Mouse (Mus musculus) G1E (cell line): ENCODE data around the gene Cysrt1.

Experiments used
- CTCF ChIP-seq: IDR thresholded peaks from 2 replicates; pipeline ENCODE4 v1.5.1; 2012; ENCODE audit warnings: low read depth, low read length, inconsistent platforms, mixed read lengths
- POLR2AphosphoS5 ChIP-seq: IDR thresholded peaks from 2 replicates; pipeline ENCODE4 v1.6.1; 2012; ENCODE audit warnings: low read depth, low read length, inconsistent platforms; ENCODE audit not compliant: insufficient replicate concordance
- TAL1 ChIP-seq: conservative IDR thresholded peaks from 2 replicates; pipeline ENCODE4 v1.6.1; 2012; ENCODE audit warnings: low read depth, low read length, inconsistent platforms, mixed read lengths

DNA sequence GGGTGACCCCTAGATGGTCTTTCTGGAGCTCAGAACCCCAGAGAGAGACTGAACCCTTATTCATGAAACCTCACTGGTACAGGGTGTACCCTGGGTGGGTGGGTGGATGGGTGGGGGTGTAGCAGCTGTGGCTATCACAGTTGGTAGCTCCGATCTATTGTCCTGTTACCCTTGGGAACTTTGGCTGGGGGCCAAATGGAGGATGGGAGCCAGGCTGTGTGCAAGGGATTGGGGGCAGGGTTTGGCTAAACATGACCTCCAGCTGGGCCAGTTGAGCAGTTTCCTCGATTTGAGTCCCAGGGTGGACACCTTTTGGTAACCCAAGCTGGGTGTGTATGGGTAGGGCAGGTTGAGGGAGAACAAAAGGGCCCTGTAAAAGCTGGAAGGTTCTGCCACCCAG is 24.5 kb upstream of the Cysrt1 start:
- no peak for TF ChIP-seq CTCF
- no peak for TF ChIP-seq POLR2AphosphoS5
- no peak for TF ChIP-seq TAL1
